Mouse (Mus musculus) limb, embryonic 13.5 days (tissue): ENCODE measurements around the gene Naa30. TPM values are rescaled to one million over a fixed set of nuclear protein-coding genes. Genes with fewer than 3 reads are reported as not detected.
A peak's percentile ranks its signal among the peaks of the same experiment; 100 is the strongest.

Source experiments
- ATAC-seq: fragments of 200-750 bp; cut with Nextera tagmentation; 2 replicates; pipeline ENCODE4 v1.8.0; 2017; ENCODE audit warnings: low read depth, moderate number of reproducible peaks, moderate TSS enrichment; ENCODE audit not compliant: low FRiP score
- H3K27ac ChIP-seq: fragments of 300-500 bp; sonication (generic); 2 replicates; pipeline ENCODE4 v1.5.1; 2015; ENCODE audit warnings: inconsistent platforms, mild to moderate bottlenecking, moderate library complexity
- H3K27me3 ChIP-seq: fragments of 300-500 bp; sonication (generic); 2 replicates; pipeline ENCODE4 v1.6.1; 2015; ENCODE audit warnings: mild to moderate bottlenecking, inconsistent platforms
- H3K36me3 ChIP-seq: fragments of 300-500 bp; sonication (generic); 2 replicates; pipeline ENCODE4 v1.6.1; 2015; ENCODE audit warnings: inconsistent platforms, mild to moderate bottlenecking, moderate library complexity
- H3K4me1 ChIP-seq: fragments of 300-500 bp; sonication (generic); 2 replicates; pipeline ENCODE4 v1.6.1; 2015; ENCODE audit warnings: inconsistent platforms
- H3K4me2 ChIP-seq: fragments of 300-500 bp; sonication (generic); replicated peaks from 2 replicates; pipeline ENCODE4 v1.6.1; 2015; ENCODE audit warnings: inconsistent platforms, mild to moderate bottlenecking, moderate library complexity
- H3K4me3 ChIP-seq: fragments of 300-500 bp; sonication (generic); 2 replicates; pipeline ENCODE4 v1.5.1; 2015; ENCODE audit warnings: moderate library complexity, mild to moderate bottlenecking, inconsistent platforms
- H3K9ac ChIP-seq: fragments of 300-500 bp; sonication (generic); 2 replicates; pipeline ENCODE4 v1.6.1; 2015; ENCODE audit warnings: mild to moderate bottlenecking, inconsistent platforms
- H3K9me3 ChIP-seq: fragments of 300-500 bp; sonication (generic); 2 replicates; pipeline ENCODE4 v1.6.1; 2016; ENCODE audit warnings: inconsistent platforms
- WGBS: fragments of 180-500 bp; shearing (Covaris S2); methylation state at CpG from one replicate; pipeline ENCODE4 v1.1.7; 2015; 5-methylcytosine and 5-hydroxymethylcytosine counted together
- polyA plus RNA-seq: library from polyadenylated mRNA; unstranded; fragments of >200 nt; fragmentation: Nextera tagmentation; extraction: Ambion mirVana; gene quantifications from 2 replicates; pipeline ENCODE4 v1.2.1, GENCODE M21; 2015

The Naa30 gene
- polyA plus RNA-seq: 9.8 and 10.3 TPM in 2 replicates

DNA sequence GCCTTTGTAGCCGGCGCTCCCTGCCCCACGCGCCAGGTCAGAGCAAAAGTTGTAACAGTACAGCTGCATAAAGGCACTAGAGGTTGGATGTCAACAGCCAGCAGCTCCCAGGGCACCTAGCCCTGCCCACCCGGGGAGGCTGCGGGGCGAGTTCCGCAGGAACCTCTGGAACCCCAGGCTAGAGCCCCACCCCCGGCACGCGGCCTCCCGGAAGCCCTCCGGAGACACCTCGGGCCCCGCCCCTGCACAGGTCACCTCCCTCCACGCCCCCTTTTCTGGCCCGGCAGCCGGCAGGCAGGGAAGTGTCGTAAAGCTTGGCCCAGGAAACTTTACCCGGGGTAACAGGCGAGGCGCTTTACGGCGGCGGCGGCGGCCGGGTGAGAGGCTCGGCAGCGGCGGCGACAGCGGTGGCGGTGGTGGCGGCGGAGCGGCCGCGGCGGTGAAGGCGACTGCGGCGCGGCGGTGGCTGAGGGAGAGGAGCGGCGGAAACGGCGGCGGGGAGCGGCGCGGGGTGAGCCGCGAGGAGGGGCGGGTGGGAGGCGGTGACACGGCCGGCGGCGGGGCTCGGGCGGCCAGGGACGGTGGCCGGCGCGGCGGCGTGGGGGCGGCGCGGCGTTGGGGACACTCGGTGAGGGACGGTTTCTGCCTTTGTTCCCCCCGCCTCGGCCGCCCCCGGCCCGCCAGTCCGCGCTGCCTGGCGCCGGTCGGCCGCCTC lies at the start of gene Naa30:
TSS of gene Naa30 (plus strand) at position 360 of the 715 bp plus-strand sequence.
- Histone ChIP-seq H3K9me3 (no peaks in the 10 kb centered on the region), H3K9ac (peak within 1 kb of the TSS; percentile 97), H3K4me3 (peak within 1 kb of the TSS; percentile 97), H3K4me1 (peaks cover 26% of the 10 kb centered on the region), H3K27ac (peak within 1 kb of the TSS; percentile 67), H3K4me2 (peak within 1 kb of the TSS; percentile 96), H3K36me3 (no peaks in the 10 kb centered on the region), H3K27me3 (no peaks in the 10 kb centered on the region)
- 1% methylated on average over 60 of the region's 86 CpGs for WGBS
- peak; percentile 92 for ATAC-seq

DNA sequence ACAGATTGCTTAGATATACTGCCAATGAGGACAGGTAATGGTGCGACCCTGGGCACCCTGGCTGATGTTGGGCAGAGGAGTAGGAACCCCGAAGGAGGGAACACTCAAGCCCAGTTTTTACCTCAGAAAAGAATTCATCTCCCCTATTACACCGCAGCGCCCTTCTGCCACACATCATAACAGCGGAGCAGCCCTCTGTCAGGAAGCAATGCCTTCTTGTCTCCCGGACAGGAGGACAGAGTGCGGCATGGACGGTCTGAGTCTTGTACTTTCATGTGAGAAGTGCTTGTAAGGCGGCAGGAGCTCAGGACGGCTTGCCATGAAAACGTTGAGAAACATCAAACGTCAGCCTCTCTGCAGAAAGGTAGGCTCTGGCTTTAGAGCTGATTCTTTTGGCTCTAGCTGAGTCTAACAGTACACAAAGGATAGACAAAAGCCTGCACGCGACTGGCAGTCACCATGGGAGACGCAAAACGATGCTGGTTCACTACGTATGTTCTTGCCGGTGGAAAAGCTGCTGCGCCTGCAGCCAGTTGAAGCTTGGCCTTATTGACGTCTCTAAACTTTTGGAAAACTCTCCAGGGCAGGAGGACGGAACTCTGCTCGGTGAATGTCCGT lies 44.8 kb upstream of the Naa30 start:
- Histone ChIP-seq H3K27ac (no peak overlapping the region), H3K27me3 (no peaks in the 10 kb centered on the region), H3K36me3 (no peaks in the 10 kb centered on the region), H3K4me3 (no peak overlapping the region), H3K9ac (no peak overlapping the region), H3K4me1 (peaks cover 7% of the 10 kb centered on the region), H3K4me2 (no peak overlapping the region), H3K9me3 (no peaks in the 10 kb centered on the region)
- ATAC-seq: no peak
- 78% methylated on average over 23 of the region's 23 CpGs for WGBS

DNA sequence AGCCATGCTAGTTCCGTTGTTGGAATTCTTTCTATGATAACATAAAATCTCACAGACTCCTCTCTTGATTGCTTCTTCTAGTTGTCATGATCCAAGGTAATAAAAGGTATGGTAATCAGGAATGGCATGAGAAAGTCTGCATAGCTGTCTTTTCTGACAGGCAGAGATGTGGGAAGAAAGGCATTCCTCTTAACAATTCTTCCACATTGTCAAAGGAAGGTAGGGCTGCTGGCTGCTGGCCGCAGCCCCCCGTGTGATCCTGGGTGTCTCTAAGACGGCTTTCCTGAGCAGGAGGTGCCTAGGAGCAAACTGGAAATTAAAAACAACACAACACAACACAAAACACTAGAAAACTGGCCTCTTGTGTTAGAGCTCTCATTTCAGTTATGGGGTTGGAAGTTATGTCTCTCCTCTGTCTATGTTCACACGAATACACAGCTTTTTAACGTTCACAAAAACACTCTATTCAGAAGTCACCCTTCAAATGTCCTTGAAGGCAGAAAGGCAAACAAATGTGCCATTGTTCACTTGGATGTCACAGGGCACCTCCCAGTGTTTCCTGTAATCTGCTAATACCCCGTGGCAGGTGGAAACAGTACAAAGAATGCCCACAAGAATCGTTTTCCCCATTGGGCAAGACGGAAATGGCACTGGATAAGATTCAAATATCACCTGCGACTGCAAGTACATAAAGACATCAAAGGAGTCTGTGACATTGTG lies 43.3 kb upstream of the Naa30 start:
- no peak overlapping the region for H3K4me3 ChIP-seq
- ATAC-seq: no peak

DNA sequence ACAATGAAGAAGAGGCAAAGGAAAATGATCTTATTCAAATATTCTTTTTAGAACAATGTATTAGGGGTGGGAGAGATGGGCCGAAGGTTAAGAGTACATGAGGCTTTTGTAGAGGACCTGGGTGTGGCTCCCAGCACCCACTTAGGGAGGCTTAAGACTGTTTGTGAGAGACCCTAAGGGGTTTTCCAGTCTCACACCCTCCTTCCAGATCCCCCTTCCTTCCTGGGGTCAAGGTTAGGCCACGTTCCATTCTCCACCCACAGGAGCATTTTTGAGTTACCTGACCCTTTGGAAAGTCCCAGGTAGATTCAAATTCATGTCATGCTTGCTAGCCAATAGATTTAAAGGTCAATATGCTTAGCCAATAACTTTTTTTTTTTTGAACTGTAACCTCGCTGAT lies 39.6 kb upstream of the Naa30 start:
- no peaks in the 10 kb centered on the region for H3K27me3 ChIP-seq
- H3K4me3 ChIP-seq: no peak overlapping the region
- no peak for ATAC-seq
- no peaks in the 10 kb centered on the region for H3K36me3 ChIP-seq
- H3K9me3 ChIP-seq: no peaks in the 10 kb centered on the region
- H3K9ac ChIP-seq: no peak overlapping the region
- no peak overlapping the region for H3K27ac ChIP-seq
- H3K4me2 ChIP-seq: no peak overlapping the region
- WGBS: 86% methylated on average over 3 of the region's 3 CpGs
- H3K4me1 ChIP-seq: peaks cover under 1% of the 10 kb centered on the region; the same call in 1 of the 2 replicates

More for the DNA sequence above, 43.3 kb upstream of the Naa30 start:
- H3K36me3 ChIP-seq: no peaks in the 10 kb centered on the region
- no peaks in the 10 kb centered on the region for H3K27me3 ChIP-seq
- WGBS: 61% methylated on average over 10 of the region's 10 CpGs
- no peak overlapping the region for H3K4me2 ChIP-seq
- no peaks in the 10 kb centered on the region for H3K9me3 ChIP-seq
- H3K4me1 ChIP-seq: peaks cover 4% of the 10 kb centered on the region; the same call in 1 of the 2 replicates
- no peak overlapping the region for H3K9ac ChIP-seq
- H3K27ac ChIP-seq: no peak overlapping the region

DNA sequence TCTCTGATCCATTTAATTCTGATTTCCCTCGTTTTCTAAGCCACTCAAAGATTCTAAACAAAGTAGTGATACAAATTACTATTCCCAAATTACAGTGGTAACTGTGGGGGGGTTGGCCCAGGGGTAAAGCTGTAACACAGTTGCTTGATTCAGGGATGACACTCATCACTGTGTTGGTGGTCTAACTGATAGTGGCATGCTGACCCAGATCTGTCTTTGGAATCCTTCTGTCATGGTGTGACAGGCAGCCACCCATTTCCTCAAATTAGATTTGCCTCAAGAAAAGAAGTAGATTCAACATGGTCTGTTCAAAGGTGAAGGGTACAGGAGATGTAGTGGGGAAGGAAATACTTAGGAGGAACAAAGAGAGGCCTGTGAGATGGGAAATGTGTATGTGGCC lies 33.9 kb upstream of the Naa30 start:
- Histone ChIP-seq H3K9me3 (peaks cover 4% of the 10 kb centered on the region; the same call in 1 of the 2 replicates), H3K9ac (no peak overlapping the region), H3K4me3 (no peak overlapping the region), H3K27me3 (no peaks in the 10 kb centered on the region), H3K4me2 (no peak overlapping the region), H3K4me1 (no peaks in the 10 kb centered on the region), H3K36me3 (no peaks in the 10 kb centered on the region), H3K27ac (no peak overlapping the region)
- WGBS: 59% methylated on average over 1 of the region's 1 CpGs
- ATAC-seq: no peak

DNA sequence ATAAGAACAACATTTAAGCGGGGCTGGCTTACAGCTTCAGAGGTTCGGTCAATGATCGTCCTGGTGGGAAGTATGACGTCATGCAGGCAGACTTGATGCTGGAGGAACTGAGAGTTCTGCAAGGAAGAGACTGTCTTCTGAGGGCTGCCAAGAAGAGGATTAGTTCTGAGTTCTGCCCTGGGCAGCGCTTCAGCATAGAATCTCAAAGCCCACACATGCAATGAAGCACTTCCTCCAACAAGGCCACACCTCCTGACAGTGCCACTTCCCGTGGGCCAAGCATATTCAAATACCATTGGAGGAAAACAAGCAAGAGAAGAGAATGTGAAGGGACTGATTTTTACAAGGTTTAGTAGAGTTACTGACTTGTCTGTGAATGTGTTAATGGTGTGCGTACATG lies 31.3 kb upstream of the Naa30 start:
- Histone ChIP-seq H3K36me3 (no peaks in the 10 kb centered on the region), H3K4me2 (no peak overlapping the region), H3K27ac (no peak overlapping the region), H3K9me3 (peaks cover 4% of the 10 kb centered on the region; the same call in 1 of the 2 replicates), H3K9ac (no peak overlapping the region), H3K4me1 (no peaks in the 10 kb centered on the region), H3K4me3 (no peak overlapping the region), H3K27me3 (no peaks in the 10 kb centered on the region)
- 87% methylated on average over 7 of the region's 7 CpGs for WGBS
- no peak for ATAC-seq

DNA sequence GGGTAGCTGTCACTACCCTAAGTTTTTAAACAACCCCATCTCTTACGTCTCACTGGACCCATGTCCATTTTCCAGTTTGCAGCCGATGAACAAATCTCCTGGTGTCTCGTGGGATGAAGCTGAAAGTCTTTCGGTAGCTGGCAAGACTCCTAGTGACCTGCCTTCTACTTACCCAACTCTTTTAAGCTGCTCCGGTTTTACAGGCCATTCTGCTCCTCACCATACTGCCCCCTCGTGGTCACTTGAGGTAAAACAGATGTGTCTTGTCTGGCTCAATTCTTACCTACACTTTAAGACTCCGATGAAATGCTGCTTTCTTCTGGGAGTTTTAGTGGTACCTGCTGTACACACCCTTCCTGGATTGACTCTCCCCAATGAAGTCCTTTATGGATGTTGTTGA lies 18.2 kb upstream of the Naa30 start:
- Histone ChIP-seq H3K4me2 (no peak overlapping the region), H3K9ac (no peak overlapping the region), H3K4me3 (no peak overlapping the region), H3K27me3 (no peaks in the 10 kb centered on the region), H3K36me3 (no peaks in the 10 kb centered on the region), H3K4me1 (no peaks in the 10 kb centered on the region), H3K27ac (no peak overlapping the region), H3K9me3 (no peaks in the 10 kb centered on the region)
- 43% methylated on average over 7 of the region's 7 CpGs for WGBS
- ATAC-seq: no peak

DNA sequence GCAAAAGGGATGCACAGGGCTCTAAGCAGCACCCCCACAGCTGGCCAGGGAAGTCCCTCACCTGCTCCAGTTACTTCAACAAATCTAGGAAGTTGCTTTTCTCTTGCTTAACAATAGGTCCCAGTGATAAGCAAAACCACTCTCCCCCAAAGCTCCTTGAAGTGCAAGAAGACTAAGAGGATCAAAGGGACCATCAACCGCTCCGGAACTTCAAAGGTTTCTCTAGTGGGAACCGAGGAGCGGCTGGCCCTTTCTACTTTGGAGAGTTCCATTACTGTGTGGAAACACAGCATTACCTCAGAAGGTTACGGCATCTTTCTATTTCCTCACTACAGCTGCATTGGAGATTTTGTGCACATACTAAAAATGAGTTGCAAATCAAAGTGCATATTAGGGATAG lies 16.5 kb upstream of the Naa30 start:
- no peak overlapping the region for H3K27ac ChIP-seq
- no peaks in the 10 kb centered on the region for H3K9me3 ChIP-seq
- H3K4me2 ChIP-seq: no peak overlapping the region
- no peak for ATAC-seq
- no peaks in the 10 kb centered on the region for H3K36me3 ChIP-seq
- H3K9ac ChIP-seq: no peak overlapping the region
- 17% methylated on average over 5 of the region's 5 CpGs for WGBS
- no peaks in the 10 kb centered on the region for H3K27me3 ChIP-seq
- H3K4me1 ChIP-seq: no peaks in the 10 kb centered on the region
- H3K4me3 ChIP-seq: no peak overlapping the region

DNA sequence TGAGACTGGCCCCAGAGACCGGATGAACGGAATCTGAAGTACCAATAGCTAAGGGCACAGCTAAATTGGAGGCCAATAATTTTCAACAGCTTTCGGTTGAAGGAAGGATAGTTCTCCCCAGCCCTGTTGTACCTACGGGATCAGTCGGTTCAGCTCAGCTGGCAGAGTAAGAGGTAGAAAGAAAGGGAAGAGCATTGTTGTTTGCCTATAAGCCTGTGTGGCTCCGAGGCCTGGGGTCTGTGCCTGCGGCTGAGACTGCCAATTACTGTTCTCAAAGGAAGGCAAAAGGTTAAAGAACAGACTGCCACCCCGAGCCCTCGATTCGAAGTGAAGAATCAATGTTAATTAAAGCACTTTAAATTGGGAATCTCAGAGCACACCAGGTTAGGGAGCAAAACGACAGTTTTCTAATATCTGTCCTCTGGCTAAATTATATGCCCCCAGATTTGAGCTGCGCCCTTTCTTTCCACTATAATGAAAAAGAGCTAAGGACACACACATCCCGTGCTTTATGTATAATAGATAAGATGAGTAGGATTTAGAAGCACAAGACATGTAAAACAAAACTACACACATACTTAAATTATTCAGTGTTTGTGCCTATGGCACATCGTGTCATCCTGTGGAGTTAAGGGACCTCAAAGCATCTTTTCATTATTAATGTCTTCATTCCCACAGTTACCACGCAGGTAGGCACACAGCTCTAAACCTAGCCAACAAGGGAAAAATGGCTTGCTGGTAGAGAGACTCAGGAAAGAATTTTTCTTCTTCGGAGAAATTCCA lies 13.7 kb upstream of the Naa30 start:
- WGBS: 71% methylated on average over 16 of the region's 16 CpGs
- H3K9ac ChIP-seq: no peak overlapping the region
- no peak for ATAC-seq
- no peaks in the 10 kb centered on the region for H3K27me3 ChIP-seq
- H3K36me3 ChIP-seq: no peaks in the 10 kb centered on the region
- H3K4me3 ChIP-seq: no peak overlapping the region
- no peak overlapping the region for H3K27ac ChIP-seq
- H3K9me3 ChIP-seq: no peaks in the 10 kb centered on the region
- no peak overlapping the region for H3K4me2 ChIP-seq
- H3K4me1 ChIP-seq: no peaks in the 10 kb centered on the region

DNA sequence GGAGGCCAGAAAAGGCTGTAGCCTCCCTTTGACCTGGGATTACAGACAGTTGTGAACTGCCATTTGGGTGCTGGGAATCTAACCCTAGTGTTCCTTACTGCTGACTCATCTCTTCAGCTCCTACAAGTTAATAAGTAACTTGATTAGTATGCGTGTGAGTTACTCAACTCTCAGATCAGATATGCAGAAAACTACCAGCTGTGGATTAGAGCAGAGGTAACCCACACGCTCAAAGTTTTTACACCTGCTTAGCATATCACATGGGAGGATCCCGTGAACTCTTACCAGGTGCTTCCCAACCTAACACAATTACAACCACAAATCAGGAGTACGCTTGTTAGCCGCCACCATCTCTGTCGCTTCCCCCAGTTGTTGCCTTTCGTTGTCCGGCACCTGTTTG lies 740 bp upstream of the Naa30 start:
- Histone ChIP-seq H3K4me3 (peak overlapping the region; percentile 97), H3K27ac (no peak overlapping the region), H3K9ac (peak overlapping the region; percentile 97), H3K4me1 (peaks cover 26% of the 10 kb centered on the region), H3K36me3 (no peaks in the 10 kb centered on the region), H3K9me3 (no peaks in the 10 kb centered on the region), H3K4me2 (peak overlapping the region; percentile 68), H3K27me3 (no peaks in the 10 kb centered on the region)
- WGBS: 24% methylated on average over 8 of the region's 8 CpGs
- ATAC-seq: peak; percentile 24; the same call in 1 of the 2 replicates

DNA sequence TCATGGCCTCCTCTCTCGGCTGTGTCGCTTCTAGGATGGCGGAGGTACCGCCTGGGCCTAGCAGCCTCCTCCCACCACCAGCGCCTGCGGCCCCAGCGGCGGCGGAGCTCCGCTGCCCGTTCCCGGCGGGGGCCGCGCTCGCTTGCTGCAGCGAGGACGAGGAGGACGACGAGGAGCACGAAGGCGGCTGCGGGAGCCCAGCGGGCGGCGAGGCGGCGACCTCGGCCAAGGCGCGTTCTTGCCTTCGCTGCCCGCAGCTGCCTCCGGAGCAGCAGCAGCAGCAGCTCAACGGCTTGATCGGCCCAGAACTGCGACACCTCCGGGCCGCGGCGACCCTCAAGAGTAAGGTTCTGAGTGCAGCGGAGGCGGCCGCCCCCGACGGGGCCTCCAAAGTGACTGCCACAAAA lies 559 bp downstream of the Naa30 start:
- no peaks in the 10 kb centered on the region for H3K9me3 ChIP-seq
- H3K27me3 ChIP-seq: no peaks in the 10 kb centered on the region
- no peaks in the 10 kb centered on the region for H3K36me3 ChIP-seq
- peak overlapping the region; percentile 97 for H3K4me3 ChIP-seq
- H3K4me1 ChIP-seq: peaks cover 26% of the 10 kb centered on the region
- H3K27ac ChIP-seq: peak overlapping the region; percentile 67
- peak overlapping the region; percentile 96 for H3K4me2 ChIP-seq
- peak; percentile 77 for ATAC-seq
- peak overlapping the region; percentile 97 for H3K9ac ChIP-seq
- WGBS: under 1% methylated on average over 46 of the region's 46 CpGs
